Mouse (Mus musculus) subcutaneous adipose tissue, adult 2 months (tissue): Measurements from ENCODE around the gene Cdc73. TPM values are rescaled to one million over a fixed set of nuclear protein-coding genes. Genes with fewer than 3 reads are reported as not detected.

ENCODE experiments used
- polyA plus RNA-seq: library from polyadenylated mRNA; depleted of rRNA; stranded (reverse); fragments of >200 nt; gene quantifications from 2 replicates; pipeline ENCODE4 v1.2.3, GENCODE M21; 2012; ENCODE audit warnings: low replicate concordance; rRNA removed

Cdc73 gene
- 4.0 and 4.8 TPM in 2 replicates for polyA plus RNA-seq

GRCm38 (mm10) chr1:143702741-143703262 is at the start of gene Cdc73:
TSS of gene Cdc73 (minus strand) at chr1:143702893.

DNA sequence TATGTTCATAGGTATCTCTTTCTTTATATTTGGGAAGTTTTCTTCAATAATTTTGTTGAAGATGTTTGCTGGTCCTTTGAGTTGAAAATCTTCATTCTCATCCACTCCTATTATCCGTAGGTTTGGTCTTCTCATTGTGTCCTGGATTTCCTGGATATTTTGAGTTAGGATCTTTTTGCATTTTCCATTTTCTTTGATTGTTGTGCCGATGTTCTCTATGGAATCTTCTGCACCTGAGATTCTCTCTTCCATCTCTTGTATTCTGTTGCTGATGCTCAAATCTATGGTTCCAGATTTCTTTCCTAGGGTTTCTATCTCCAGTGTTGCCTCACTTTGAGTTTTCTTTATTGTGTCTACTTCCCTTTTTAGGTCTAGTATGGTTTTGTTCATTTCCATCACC is 13.3 kb upstream of the Cdc73 start, which contains the start of gene Glrx2:
Gene Glrx2, plus strand, starts transcription at position 301 of the 400 bp plus-strand sequence.

GRCm38 (mm10) chr1:143640650-143641407 is 61.9 kb downstream of the Cdc73 start, which contains the start of gene B3galt2:
TSS of gene B3galt2 (plus strand) at chr1:143640664.

Other genes starting within 250 kb of the Cdc73 start
- 5.7 and 14.7 TPM in 2 replicates for gene B3galt2, start 62.2 kb downstream of the Cdc73 start, polyA plus RNA-seq
- gene Glrx2, start 13.4 kb upstream of the Cdc73 start, polyA plus RNA-seq, result 18.5 and 27.2 TPM in 2 replicates
- gene Trove2, start 74.2 kb upstream of the Cdc73 start, polyA plus RNA-seq, result 2.1 and 4.3 TPM in 2 replicates
- 2.2 and 4.3 TPM in 2 replicates for gene Uchl5, start 74.4 kb upstream of the Cdc73 start, polyA plus RNA-seq